Mouse (Mus musculus): ENCODE data around the gene Bsnd. TPM values are rescaled to one million over a fixed set of nuclear protein-coding genes. Genes with fewer than 3 reads are reported as not detected.

Bsnd gene
- polyA plus RNA-seq, 1 experiment: not detected

GRCm38 (mm10) chr4:106524131-106524530, 32.0 kb upstream of the Bsnd start:
- TF ChIP-seq GATA1 (IDR thresholded peaks at IDR 0.05; ENCODE audit: borderline replicate concordance, low read length) (no peak), FLI1 (IDR thresholded peaks at IDR 0.05; ENCODE audit: low read length) (no peak)
- Histone ChIP-seq H3K4me1 (peaks cover 22% of the 10 kb centered on the region), H3K4me3 (replicated peaks) (no peak overlapping the region), H3K36me3 (replicated peaks; ENCODE audit: low read length) (no peaks in the 10 kb centered on the region), H3K27me3 (replicated peaks) (peaks cover 35% of the 10 kb centered on the region), H3K9me3 (no peaks in the 10 kb centered on the region)

- Histone ChIP-seq H3K9me3 (no peaks in the 10 kb centered on the region), H3K27me3 (replicated peaks) (peaks cover 40% of the 10 kb centered on the region), H3K4me1 (peaks cover 16% of the 10 kb centered on the region), H3K4me3 (replicated peaks) (no peak overlapping the region), H3K36me3 (replicated peaks; ENCODE audit: low read length) (no peaks in the 10 kb centered on the region)
- TF ChIP-seq FLI1 (IDR thresholded peaks at IDR 0.05; ENCODE audit: low read length) (no peak), GATA1 (IDR thresholded peaks at IDR 0.05; ENCODE audit: borderline replicate concordance, low read length) (no peak)
Measured at GRCm38 (mm10) chr4:106522547-106522946, 30.5 kb upstream of the Bsnd start.

- Histone ChIP-seq H3K4me1 (no peaks in the 10 kb centered on the region), H3K4me3 (replicated peaks) (no peak overlapping the region), H3K9me3 (peaks cover 4% of the 10 kb centered on the region; the same call in 1 of the 2 replicates), H3K36me3 (replicated peaks; ENCODE audit: low read length) (no peaks in the 10 kb centered on the region), H3K27me3 (replicated peaks) (peaks cover 52% of the 10 kb centered on the region)
- no peak for TF ChIP-seq FLI1 (IDR thresholded peaks at IDR 0.05; ENCODE audit: low read length)
- no peak for TF ChIP-seq GATA1 (IDR thresholded peaks at IDR 0.05; ENCODE audit: borderline replicate concordance, low read length)
Measured at GRCm38 (mm10) chr4:106514606-106515005, 22.5 kb upstream of the Bsnd start.

- TF ChIP-seq GATA1 (IDR thresholded peaks at IDR 0.05; ENCODE audit: borderline replicate concordance, low read length): no peak
Measured at GRCm38 (mm10) chr4:106509888-106510287, 17.8 kb upstream of the Bsnd start.

GRCm38 (mm10) chr4:106505453-106506058, 13.5 kb upstream of the Bsnd start:
- no peak overlapping the region for H3K4me3 ChIP-seq (replicated peaks)
- TF ChIP-seq GATA1 (IDR thresholded peaks at IDR 0.05; ENCODE audit: borderline replicate concordance, low read length) (no peak), FLI1 (IDR thresholded peaks at IDR 0.05; ENCODE audit: low read length) (no peak)
- no peaks in the 10 kb centered on the region for H3K4me1 ChIP-seq
- peaks cover 13% of the 10 kb centered on the region for H3K9me3 ChIP-seq
- no peaks in the 10 kb centered on the region for H3K36me3 ChIP-seq (replicated peaks; ENCODE audit: low read length)
- peaks cover 63% of the 10 kb centered on the region for H3K27me3 ChIP-seq (replicated peaks)

More at GRCm38 (mm10) chr4:106509888-106510287, 17.8 kb upstream of the Bsnd start:
- H3K36me3 ChIP-seq (replicated peaks; ENCODE audit: low read length): no peaks in the 10 kb centered on the region
- no peak overlapping the region for H3K4me3 ChIP-seq (replicated peaks)
- peaks cover 4% of the 10 kb centered on the region; the same call in 1 of the 2 replicates for H3K9me3 ChIP-seq
- peaks cover 51% of the 10 kb centered on the region for H3K27me3 ChIP-seq (replicated peaks)
- H3K4me1 ChIP-seq: no peaks in the 10 kb centered on the region

- no peaks in the 10 kb centered on the region for H3K4me1 ChIP-seq
- peaks cover 78% of the 10 kb centered on the region for H3K27me3 ChIP-seq (replicated peaks)
- peaks cover 13% of the 10 kb centered on the region for H3K9me3 ChIP-seq
- TF ChIP-seq FLI1 (IDR thresholded peaks at IDR 0.05; ENCODE audit: low read length) (no peak), GATA1 (IDR thresholded peaks at IDR 0.05; ENCODE audit: borderline replicate concordance, low read length) (no peak)
- H3K36me3 ChIP-seq (replicated peaks; ENCODE audit: low read length): no peaks in the 10 kb centered on the region
- no peak overlapping the region for H3K4me3 ChIP-seq (replicated peaks)
Measured at GRCm38 (mm10) chr4:106503578-106503977, 11.5 kb upstream of the Bsnd start.

- peaks cover 13% of the 10 kb centered on the region for H3K9me3 ChIP-seq
Measured at GRCm38 (mm10) chr4:106500066-106500465, 8.0 kb upstream of the Bsnd start.

GRCm38 (mm10) chr4:106498471-106498844, 6.4 kb upstream of the Bsnd start:
- no peaks in the 10 kb centered on the region for H3K4me1 ChIP-seq
- peaks cover 11% of the 10 kb centered on the region for H3K9me3 ChIP-seq
- H3K4me3 ChIP-seq (replicated peaks): no peak overlapping the region
- H3K27me3 ChIP-seq (replicated peaks): peaks cover 71% of the 10 kb centered on the region
- TF ChIP-seq FLI1 (IDR thresholded peaks at IDR 0.05; ENCODE audit: low read length): no peak
- no peak for TF ChIP-seq GATA1 (IDR thresholded peaks at IDR 0.05; ENCODE audit: borderline replicate concordance, low read length)
- H3K36me3 ChIP-seq (replicated peaks; ENCODE audit: low read length): no peaks in the 10 kb centered on the region

More at GRCm38 (mm10) chr4:106500066-106500465, 8.0 kb upstream of the Bsnd start:
- no peaks in the 10 kb centered on the region for H3K36me3 ChIP-seq (replicated peaks; ENCODE audit: low read length)
- peaks cover 79% of the 10 kb centered on the region for H3K27me3 ChIP-seq (replicated peaks)
- H3K4me3 ChIP-seq (replicated peaks): no peak overlapping the region
- no peaks in the 10 kb centered on the region for H3K4me1 ChIP-seq
- TF ChIP-seq FLI1 (IDR thresholded peaks at IDR 0.05; ENCODE audit: low read length): no peak
- TF ChIP-seq GATA1 (IDR thresholded peaks at IDR 0.05; ENCODE audit: borderline replicate concordance, low read length): no peak

- Histone ChIP-seq H3K4me3 (replicated peaks) (no peak overlapping the region), H3K9me3 (peaks cover 6% of the 10 kb centered on the region), H3K4me1 (no peaks in the 10 kb centered on the region), H3K36me3 (replicated peaks; ENCODE audit: low read length) (no peaks in the 10 kb centered on the region), H3K27me3 (replicated peaks) (peaks cover 73% of the 10 kb centered on the region)
- no peak for TF ChIP-seq GATA1 (IDR thresholded peaks at IDR 0.05; ENCODE audit: borderline replicate concordance, low read length)
- TF ChIP-seq FLI1 (IDR thresholded peaks at IDR 0.05; ENCODE audit: low read length): no peak
Measured at GRCm38 (mm10) chr4:106497776-106498470, 5.8 kb upstream of the Bsnd start.

GRCm38 (mm10) chr4:106496833-106497232, 4.8 kb upstream of the Bsnd start:
- no peak overlapping the region for H3K4me3 ChIP-seq (replicated peaks)
- no peaks in the 10 kb centered on the region for H3K4me1 ChIP-seq
- H3K36me3 ChIP-seq (replicated peaks; ENCODE audit: low read length): no peaks in the 10 kb centered on the region
- peaks cover 78% of the 10 kb centered on the region for H3K27me3 ChIP-seq (replicated peaks)
- no peaks in the 10 kb centered on the region for H3K9me3 ChIP-seq
- TF ChIP-seq GATA1 (IDR thresholded peaks at IDR 0.05; ENCODE audit: borderline replicate concordance, low read length): no peak
- no peak for TF ChIP-seq FLI1 (IDR thresholded peaks at IDR 0.05; ENCODE audit: low read length)

Measured in megakaryocyte, embryonic 14.5 days (primary cell).